In the genomic region with DNA sequence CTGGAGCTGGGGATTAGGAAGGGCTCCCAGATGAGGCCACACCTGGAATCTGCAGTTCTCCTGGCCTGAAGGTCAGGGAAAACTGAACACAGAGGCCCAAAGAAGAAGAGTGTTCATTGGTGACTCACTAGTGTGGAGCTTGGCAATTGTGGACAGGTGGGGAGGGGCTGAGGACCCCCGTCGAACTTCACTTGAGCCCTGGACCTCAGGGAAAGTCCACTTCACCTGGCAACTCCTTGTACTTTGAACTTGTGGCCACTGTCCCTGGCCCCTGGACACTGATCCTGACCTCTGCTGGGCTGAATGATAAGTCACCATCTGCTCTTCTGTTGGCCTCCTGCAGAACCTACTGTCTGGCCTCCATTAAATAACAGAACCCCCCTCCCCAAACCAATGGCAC, we compare ENCODE assay signal across 13 mouse cellular contexts. TPM values are rescaled to one million over a fixed set of nuclear protein-coding genes. Genes with fewer than 3 reads are reported as not detected.
DNase-seq lines count a peak whose midpoint lies in the region; ATAC-seq and TF ChIP-seq lines count a peak whose summit lies in the region.
"Had no signal": no experiment of that assay in that cellular context is flagged by ENCODE, and none has a peak within 500 bp of the region (broad histone marks: within the 10 kb centered on the region; RNA-seq: fewer than 3 reads in every experiment).

No protein-coding gene starts in this region.

- no peak for TF ChIP-seq CTCF in forebrain, postnatal 0 days (IDR thresholded peaks at IDR 0.05; ENCODE audit: low read depth)

- H3K9me3 ChIP-seq in heart, embryonic 13.5 days = no peaks in the 10 kb centered on the region
- H3K9me3 ChIP-seq in midbrain, embryonic 11.5 days (ENCODE audit: control insufficient read depth, low read length) = no peaks in the 10 kb centered on the region
- no peaks in the 10 kb centered on the region for H3K9me3 ChIP-seq in midbrain, embryonic 15.5 days
- H3K9me3 ChIP-seq in limb, embryonic 13.5 days = no peaks in the 10 kb centered on the region
- H3K9me3 ChIP-seq in hindbrain, embryonic 11.5 days (ENCODE audit: control insufficient read depth, low read length) = no peaks in the 10 kb centered on the region
- no peaks in the 10 kb centered on the region for H3K9me3 ChIP-seq in forebrain, postnatal 0 days (ENCODE audit: low read length)

- peak overlapping the region; percentile 83 for H3K4me2 ChIP-seq in heart, embryonic 13.5 days
- H3K4me2 ChIP-seq in midbrain, embryonic 11.5 days = no peak overlapping the region
- no peak overlapping the region for H3K4me2 ChIP-seq in midbrain, embryonic 15.5 days
- H3K4me2 ChIP-seq in limb, embryonic 13.5 days (replicated peaks) = peak overlapping the region; percentile 81
- no peak overlapping the region for H3K4me2 ChIP-seq in hindbrain, embryonic 11.5 days (replicated peaks; ENCODE audit: low read depth, low read length)
- H3K4me2 ChIP-seq in forebrain, postnatal 0 days (ENCODE audit: low read depth) = no peak overlapping the region

- no peak for ATAC-seq in heart, embryonic 13.5 days (ENCODE audit: extremely low read depth, insufficient number of reproducible peaks, low FRiP score, low TSS enrichment)
- no peak for ATAC-seq in midbrain, embryonic 11.5 days (ENCODE audit: low FRiP score)
- ATAC-seq in midbrain, embryonic 15.5 days (replicated peaks) = no peak
- no peak for ATAC-seq in limb, embryonic 13.5 days (ENCODE audit: low FRiP score, low read depth)
- ATAC-seq in hindbrain, embryonic 11.5 days (ENCODE audit: low FRiP score) = no peak
- ATAC-seq in forebrain, postnatal 0 days = no peak

- 50% methylated on average over 2 of the region's 2 CpGs for WGBS in heart, embryonic 13.5 days
- 4% methylated on average over 2 of the region's 2 CpGs for WGBS in midbrain, embryonic 11.5 days
- WGBS in midbrain, embryonic 15.5 days = 8% methylated on average over 2 of the region's 2 CpGs
- 46% methylated on average over 2 of the region's 2 CpGs for WGBS in limb, embryonic 13.5 days
- 8% methylated on average over 2 of the region's 2 CpGs for WGBS in hindbrain, embryonic 11.5 days
- 0% methylated on average over 2 of the region's 2 CpGs for WGBS in forebrain, postnatal 0 days

- peaks cover 90% of the 10 kb centered on the region for H3K27me3 ChIP-seq in heart, embryonic 13.5 days (replicated peaks)
- peaks cover 97% of the 10 kb centered on the region for H3K27me3 ChIP-seq in midbrain, embryonic 11.5 days (ENCODE audit: control insufficient read depth, insufficient read depth, low read length)
- H3K27me3 ChIP-seq in midbrain, embryonic 15.5 days (replicated peaks) = peaks cover 91% of the 10 kb centered on the region
- peaks cover 80% of the 10 kb centered on the region for H3K27me3 ChIP-seq in limb, embryonic 13.5 days
- peaks cover 95% of the 10 kb centered on the region for H3K27me3 ChIP-seq in hindbrain, embryonic 11.5 days (ENCODE audit: control insufficient read depth, insufficient read depth, low read length)
- H3K27me3 ChIP-seq in forebrain, postnatal 0 days (ENCODE audit: insufficient read depth, low read length) = peaks cover 94% of the 10 kb centered on the region
- H3K27me3 ChIP-seq: CH12.LX had no signal

- no peak overlapping the region for H3K9ac ChIP-seq in heart, embryonic 13.5 days
- H3K9ac ChIP-seq in midbrain, embryonic 11.5 days (ENCODE audit: low read length) = no peak overlapping the region
- no peak overlapping the region for H3K9ac ChIP-seq in midbrain, embryonic 15.5 days
- H3K9ac ChIP-seq in limb, embryonic 13.5 days = 0 out of 2 replicates have a peak overlapping the region, but pooled peaks have one; percentile 85
- no peak overlapping the region for H3K9ac ChIP-seq in hindbrain, embryonic 11.5 days (ENCODE audit: low read depth, low read length)
- no peak overlapping the region for H3K9ac ChIP-seq in forebrain, postnatal 0 days

- no peak overlapping the region for H3K27ac ChIP-seq in heart, embryonic 13.5 days (replicated peaks)
- no peak overlapping the region for H3K27ac ChIP-seq in midbrain, embryonic 11.5 days (ENCODE audit: low read depth, low read length)
- no peak overlapping the region for H3K27ac ChIP-seq in midbrain, embryonic 15.5 days
- H3K27ac ChIP-seq in limb, embryonic 13.5 days = no peak overlapping the region
- no peak overlapping the region for H3K27ac ChIP-seq in hindbrain, embryonic 11.5 days (ENCODE audit: low read depth, low read length)
- no peak overlapping the region for H3K27ac ChIP-seq in forebrain, postnatal 0 days (ENCODE audit: low read depth, low read length)

- H3K36me3 ChIP-seq in heart, embryonic 13.5 days = peaks cover 7% of the 10 kb centered on the region; the same call in 1 of the 2 replicates
- no peaks in the 10 kb centered on the region for H3K36me3 ChIP-seq in midbrain, embryonic 11.5 days (ENCODE audit: control insufficient read depth, insufficient read depth, low read length)
- H3K36me3 ChIP-seq in midbrain, embryonic 15.5 days (replicated peaks) = no peaks in the 10 kb centered on the region
- peaks cover 22% of the 10 kb centered on the region for H3K36me3 ChIP-seq in limb, embryonic 13.5 days
- H3K36me3 ChIP-seq in hindbrain, embryonic 11.5 days (ENCODE audit: control insufficient read depth, insufficient read depth, low read length) = no peaks in the 10 kb centered on the region
- no peaks in the 10 kb centered on the region for H3K36me3 ChIP-seq in forebrain, postnatal 0 days (ENCODE audit: insufficient read depth)

- H3K4me3 ChIP-seq in heart, embryonic 13.5 days = no peak overlapping the region
- no peak overlapping the region for H3K4me3 ChIP-seq in midbrain, embryonic 11.5 days (ENCODE audit: low read depth, low read length)
- H3K4me3 ChIP-seq in midbrain, embryonic 15.5 days = no peak overlapping the region
- H3K4me3 ChIP-seq in limb, embryonic 13.5 days = peak overlapping the region; percentile 58; the same call in 1 of the 2 replicates
- no peak overlapping the region for H3K4me3 ChIP-seq in hindbrain, embryonic 11.5 days (ENCODE audit: low read depth, low read length)
- no peak overlapping the region for H3K4me3 ChIP-seq in forebrain, postnatal 0 days (ENCODE audit: low read depth, low read length)

- DNase-seq in heart, adult 11 months = no peak
- peak; percentile 84 for DNase-seq in midbrain, embryonic 11.5 days (ENCODE audit: low spot score, missing footprints)
- no peak for DNase-seq in hindbrain, embryonic 11.5 days (ENCODE audit: low spot score)
- no peak for DNase-seq in forebrain, postnatal 0 days
- DNase-seq: cerebellum, adult 9-10 months; heart, postnatal 4 days; kidney, postnatal 25 days; thymus, postnatal 14 days had no signal

- H3K4me1 ChIP-seq in heart, embryonic 13.5 days = peaks cover 15% of the 10 kb centered on the region
- peaks cover 3% of the 10 kb centered on the region for H3K4me1 ChIP-seq in midbrain, embryonic 11.5 days (ENCODE audit: control insufficient read depth, insufficient read depth, low read length)
- H3K4me1 ChIP-seq in midbrain, embryonic 15.5 days = 0 out of 2 replicates have a peak, but pooled peaks cover 4% of the 10 kb centered on the region
- peaks cover 14% of the 10 kb centered on the region for H3K4me1 ChIP-seq in limb, embryonic 13.5 days
- no peaks in the 10 kb centered on the region for H3K4me1 ChIP-seq in hindbrain, embryonic 11.5 days (replicated peaks; ENCODE audit: control insufficient read depth, insufficient read depth, low read length)
- H3K4me1 ChIP-seq in forebrain, postnatal 0 days (ENCODE audit: insufficient read depth) = no peaks in the 10 kb centered on the region

RNA-seq across cellular contexts. Expression of gene Tbx3, which starts 5.8 kb away (rescaled TPM):
- polyA plus RNA-seq in heart, embryonic 13.5 days (2015; fragmentation: Nextera tagmentation; extraction: Ambion mirVana) = 9.4 and 12.8 TPM in 2 replicates
- 1.3 and 1.4 TPM in 2 replicates for polyA plus RNA-seq in midbrain, embryonic 11.5 days (2014; fragmentation: Nextera tagmentation; extraction: Ambion mirVana)
- 2.9 and 4.7 TPM in 2 replicates for polyA plus RNA-seq in midbrain, embryonic 15.5 days (2015; fragmentation: Nextera tagmentation; extraction: Ambion mirVana)
- 29.9 and 43.9 TPM in 2 replicates for polyA plus RNA-seq in limb, embryonic 13.5 days (2015; fragmentation: Nextera tagmentation; extraction: Ambion mirVana)
- polyA plus RNA-seq in hindbrain, embryonic 11.5 days (2014; fragmentation: Nextera tagmentation; extraction: Ambion mirVana) = 5.1 and 9.0 TPM in 2 replicates
- 1.5 and 2.9 TPM in 2 replicates for total RNA-seq in forebrain, postnatal 0 days (2014; rRNA removed)
- 1.2 and 1.7 TPM in 2 replicates for polyA plus RNA-seq in forebrain, postnatal 0 days (2015; fragmentation: Nextera tagmentation; extraction: Ambion mirVana)
- total RNA-seq: CH12.LX; megakaryocyte-erythroid progenitor cell, adult 5-6 weeks had no signal

Comparison
In these comparisons a context has a peak if more than half of its experiments do, and no peak if none do; other contexts are left out.
1. H3K4me2 ChIP-seq: peak in heart, embryonic 13.5 days (single experiment) and limb, embryonic 13.5 days (single experiment); none in midbrain, embryonic 11.5 days (single experiment), midbrain, embryonic 15.5 days (single experiment), hindbrain, embryonic 11.5 days (single experiment) and forebrain, postnatal 0 days (single experiment).